Mouse (Mus musculus): ENCODE measurements around the gene Cstf1.

GRCm38 (mm10) chr2:172348297-172348950 is 22.1 kb upstream of the Cstf1 start:
- TF ChIP-seq CTCF (IDR thresholded peaks at IDR 0.05; ENCODE audit: low read depth), result no peak
- TF ChIP-seq EP300 (IDR thresholded peaks at IDR 0.05; ENCODE audit: low read depth), result peak; percentile 96

All from liver, embryonic 14.5 days (tissue).